Mouse (Mus musculus): Measurements from ENCODE around the gene Zfp655.
"Not testable (repeated sequence)": the region's sequence is repeated elsewhere in the genome, so short reads cannot be mapped to it uniquely, and the experiment has no call there.

Zfp655 gene

GRCm38 (mm10) chr5:145219981-145220380, 11.5 kb upstream of the Zfp655 start:
- no peak for DNase-seq (ENCODE audit: extremely low spot score, low read depth, low spot score)

DNA sequence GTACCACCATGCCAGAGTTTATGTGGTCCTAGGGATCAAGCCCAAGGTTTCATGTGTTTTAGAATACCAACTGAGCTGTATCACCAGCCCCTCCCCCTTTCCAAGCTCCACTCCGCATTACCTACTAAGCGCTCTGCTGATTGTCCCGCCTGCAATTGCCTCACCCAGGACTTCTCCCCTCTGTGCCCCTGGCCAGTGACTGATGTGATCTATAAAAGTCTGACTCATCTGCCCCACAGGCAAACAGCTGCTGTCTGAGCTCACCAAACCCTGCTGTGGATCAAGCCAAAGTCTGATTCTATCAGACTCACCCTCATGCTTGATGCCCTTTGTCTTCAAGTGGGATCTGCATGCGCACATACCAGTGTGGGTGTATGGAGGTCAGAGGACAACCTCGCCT, 8.7 kb upstream of the Zfp655 start:
- DNase-seq (ENCODE audit: extremely low spot score, low read depth, low spot score): no peak

DNA sequence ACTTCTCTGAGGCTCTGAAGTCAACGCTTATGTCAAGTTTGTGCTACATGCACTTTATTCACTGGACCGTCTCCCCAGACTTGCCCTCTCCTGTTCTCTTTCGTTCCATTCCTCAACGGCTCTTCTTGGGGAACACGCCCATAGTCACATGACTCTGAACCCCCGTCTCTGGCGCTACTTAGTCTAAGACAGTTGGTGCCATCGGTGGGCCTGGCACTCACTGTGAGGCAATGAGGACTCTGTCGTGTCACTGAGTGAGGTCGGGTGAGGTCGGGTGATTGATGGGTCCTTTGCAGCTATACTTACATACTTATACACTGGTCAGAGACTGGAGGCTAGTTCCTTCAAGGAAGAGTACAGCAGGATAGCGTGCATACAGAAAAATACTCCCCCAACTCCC, 8.1 kb upstream of the Zfp655 start:
- DNase-seq (ENCODE audit: extremely low spot score, low read depth, low spot score): no peak

DNA sequence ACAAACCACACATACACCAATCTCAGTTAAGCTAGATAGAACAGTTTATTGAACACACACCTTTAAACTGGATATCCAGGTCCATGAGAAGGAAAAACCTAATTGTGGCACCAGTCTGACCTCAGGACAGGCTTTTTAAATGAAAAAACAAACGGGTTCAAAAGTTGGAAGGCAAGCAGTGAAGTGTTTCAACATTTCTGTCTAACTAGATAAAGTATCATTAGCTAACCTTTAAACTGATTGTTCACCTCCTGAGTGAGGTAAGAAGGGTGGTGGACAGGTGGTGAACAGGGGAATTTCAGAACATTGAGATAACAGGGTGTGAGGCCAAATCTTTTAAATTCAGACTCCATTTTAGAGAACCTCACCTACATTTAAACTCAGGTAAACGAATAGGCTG, 5.1 kb upstream of the Zfp655 start:
- no peak for DNase-seq (ENCODE audit: extremely low spot score, low read depth, low spot score)

DNA sequence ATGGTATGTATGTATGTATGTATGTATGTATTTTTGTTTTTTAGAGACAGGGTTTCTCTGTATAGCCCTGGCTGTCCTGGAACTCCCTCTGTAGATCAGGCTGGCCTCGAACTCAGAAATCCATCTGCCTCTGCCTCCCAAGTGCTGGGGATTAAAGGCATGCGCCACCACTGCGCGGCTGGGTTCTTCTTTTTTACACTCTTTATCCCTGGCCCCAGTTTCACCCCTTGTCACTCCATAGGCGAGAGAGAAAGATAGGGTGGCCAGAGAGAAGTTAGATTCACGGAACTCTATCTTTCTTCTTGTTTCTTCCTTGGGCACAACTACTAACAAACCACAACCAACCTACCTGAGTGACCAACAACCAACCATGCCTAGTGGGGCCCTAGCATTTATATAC, 2.2 kb upstream of the Zfp655 start:
- DNase-seq (ENCODE audit: extremely low spot score, low read depth, low spot score): not testable (repeated sequence)

- DNase-seq (ENCODE audit: extremely low spot score, low read depth, low spot score): no peak
These were observed 874 bp upstream of the Zfp655 start for GRCm38 (mm10) chr5:145230641-145231040.

- DNase-seq (ENCODE audit: extremely low spot score, low read depth, low spot score): no peak
These were observed 437 bp downstream of the Zfp655 start for GRCm38 (mm10) chr5:145231893-145232411.

GRCm38 (mm10) chr5:145234636-145235035, 3.1 kb downstream of the Zfp655 start:
- DNase-seq (ENCODE audit: extremely low spot score, low read depth, low spot score): no peak

DNA sequence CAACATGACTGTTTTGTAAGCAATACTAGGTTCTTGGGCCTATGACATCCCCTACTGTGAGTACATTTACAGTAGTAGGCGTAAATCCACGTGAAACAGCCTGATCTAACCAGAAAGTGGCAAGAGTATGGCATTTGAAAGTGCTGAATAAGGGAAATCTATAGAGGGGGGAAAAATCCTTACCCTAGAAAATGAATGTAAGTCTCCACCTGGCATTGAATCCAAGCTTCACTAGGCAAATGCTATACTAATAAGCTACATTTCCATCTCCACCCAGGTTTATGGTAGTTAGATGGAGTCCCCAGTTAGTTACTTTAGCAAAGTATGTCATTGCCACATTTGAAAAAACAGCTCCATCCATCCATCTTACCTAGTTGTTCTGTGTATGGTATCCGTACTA, 18.0 kb downstream of the Zfp655 start:
- no peak for DNase-seq (ENCODE audit: extremely low spot score, low read depth, low spot score)

GRCm38 (mm10) chr5:145273568-145273967, 42.1 kb downstream of the Zfp655 start:
- DNase-seq (ENCODE audit: extremely low spot score, low read depth, low spot score): not testable (repeated sequence)

DNA sequence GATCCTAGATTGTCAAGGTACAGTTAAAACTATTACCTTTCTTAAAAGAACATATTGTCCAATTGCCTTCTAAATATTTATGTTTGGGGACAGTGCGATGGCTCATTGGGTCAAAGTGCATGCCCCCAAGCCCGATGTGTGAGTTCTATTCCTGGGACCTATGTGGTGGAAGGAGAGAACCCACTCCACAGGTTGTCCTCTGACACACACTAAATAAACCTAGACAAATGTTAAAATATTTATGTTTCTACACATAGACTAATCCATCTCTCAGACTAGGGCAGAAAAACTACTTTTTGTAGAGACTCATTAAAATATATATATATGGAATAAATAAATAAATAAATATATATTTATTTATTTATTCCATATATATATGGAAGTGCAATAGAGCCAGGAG, 48.4 kb downstream of the Zfp655 start:
- DNase-seq (ENCODE audit: extremely low spot score, low read depth, low spot score): no peak

GRCm38 (mm10) chr5:145280371-145281143, 49.0 kb downstream of the Zfp655 start, which contains the start of gene Zscan25:
TSS of gene Zscan25 (plus strand) at chr5:145280500.
- DNase-seq (ENCODE audit: extremely low spot score, low read depth, low spot score): peak; percentile 70

- DNase-seq (ENCODE audit: extremely low spot score, low read depth, low spot score): no peak
These were observed 56.9 kb downstream of the Zfp655 start for GRCm38 (mm10) chr5:145288382-145288781.

DNA sequence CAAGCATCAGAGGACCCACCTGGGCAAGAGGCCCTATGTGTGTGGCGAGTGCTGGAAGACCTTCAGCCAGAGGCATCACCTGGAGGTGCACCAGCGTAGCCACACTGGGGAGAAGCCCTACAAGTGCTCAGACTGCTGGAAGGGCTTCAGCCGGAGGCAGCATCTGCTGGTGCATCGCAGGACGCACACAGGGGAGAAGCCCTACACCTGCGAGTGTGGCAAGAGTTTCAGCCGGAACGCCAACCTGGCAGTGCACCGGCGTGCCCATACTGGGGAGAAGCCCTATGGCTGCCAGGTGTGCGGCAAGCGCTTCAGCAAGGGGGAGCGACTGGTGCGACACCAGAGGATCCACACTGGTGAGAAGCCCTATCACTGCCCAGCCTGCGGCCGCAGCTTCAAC, 59.2 kb downstream of the Zfp655 start:
- no peak for DNase-seq (ENCODE audit: extremely low spot score, low read depth, low spot score)

GRCm38 (mm10) chr5:145292398-145292797, 60.9 kb downstream of the Zfp655 start:
- no peak for DNase-seq (ENCODE audit: extremely low spot score, low read depth, low spot score)

All from hindlimb bud, embryonic 11.5 days (tissue).